Mouse (Mus musculus) embryonic facial prominence, embryonic 10.5 days (tissue): ENCODE data around the gene Mup15. TPM values are rescaled to one million over a fixed set of nuclear protein-coding genes. Genes with fewer than 3 reads are reported as not detected.
"Not testable (repeated sequence)": the region's sequence is repeated elsewhere in the genome, so short reads cannot be mapped to it uniquely, and the experiment has no call there.

Experiments
- DNase-seq: peaks from one replicate; pipeline ENCODE4 v3.0.0-alpha.2; 2017; ENCODE audit warnings: low spot score
- H3K27ac ChIP-seq: fragments of 300-500 bp; sonication (generic); replicated peaks from 2 replicates; pipeline ENCODE4 v1.5.1; 2016; ENCODE audit warnings: mild to moderate bottlenecking
- H3K27me3 ChIP-seq: fragments of 300-500 bp; sonication (generic); replicated peaks from 2 replicates; pipeline ENCODE4 v1.6.1; 2016; ENCODE audit warnings: low read depth, mild to moderate bottlenecking; ENCODE audit not compliant: poor library complexity, severe bottlenecking
- H3K36me3 ChIP-seq: fragments of 300-500 bp; sonication (generic); replicated peaks from 2 replicates; pipeline ENCODE4 v1.6.1; 2016; ENCODE audit warnings: mild to moderate bottlenecking, moderate library complexity
- H3K4me1 ChIP-seq: fragments of 300-500 bp; sonication (generic); 2 replicates; pipeline ENCODE4 v1.6.1; 2016
- H3K4me3 ChIP-seq: fragments of 300-500 bp; sonication (generic); 2 replicates; pipeline ENCODE4 v1.5.1; 2016; ENCODE audit warnings: mild to moderate bottlenecking, moderate library complexity
- H3K9me3 ChIP-seq: fragments of 300-500 bp; sonication (generic); 2 replicates; pipeline ENCODE4 v1.6.1; 2016; ENCODE audit warnings: mild to moderate bottlenecking
- WGBS: fragments of 180-500 bp; shearing (Covaris S2); methylation state at CpG from one replicate; pipeline ENCODE4 v1.1.7; 2016; 5-methylcytosine and 5-hydroxymethylcytosine counted together
- polyA plus RNA-seq: library from polyadenylated mRNA; unstranded; fragments of >200 nt; fragmentation: Nextera tagmentation; extraction: Ambion mirVana; gene quantifications from 2 replicates; pipeline ENCODE4 v1.2.1, GENCODE M21; 2016

Gene Mup15
- polyA plus RNA-seq, result not detected in 2 replicates

GRCm38 (mm10) chr4:61439643-61440042, at the start of gene Mup15:
Gene Mup15 (minus strand): TSS chr4:61439743.
- H3K4me1 ChIP-seq, H3K4me3 ChIP-seq, H3K36me3 ChIP-seq, H3K27me3 ChIP-seq, H3K9me3 ChIP-seq, DNase-seq, H3K27ac ChIP-seq: not testable (repeated sequence)
- no CpG with 5 or more reads among the region's 4 CpGs for WGBS

Other genes starting within 250 kb of the Mup15 start
- gene Mup13, start 211.5 kb downstream of the Mup15 start, polyA plus RNA-seq, result not detected in 2 replicates
- not detected in 2 replicates for gene Mup14, start 135.7 kb downstream of the Mup15 start, polyA plus RNA-seq
- gene Mup16, start 79.8 kb upstream of the Mup15 start, polyA plus RNA-seq, result not detected in 2 replicates
- gene Mup17, start 156.1 kb upstream of the Mup15 start, polyA plus RNA-seq, result not detected in 2 replicates
- not detected in 2 replicates for gene Mup18, start 234.4 kb upstream of the Mup15 start, polyA plus RNA-seq